Mouse (Mus musculus) R1 (cell line): ENCODE measurements around the gene Fam199x.

Source experiments
- DNase-seq: peaks from one replicate; pipeline ENCODE4 v3.0.0-alpha.2; 2018; ENCODE audit warnings: low read depth, low spot score

The Fam199x gene

DNA sequence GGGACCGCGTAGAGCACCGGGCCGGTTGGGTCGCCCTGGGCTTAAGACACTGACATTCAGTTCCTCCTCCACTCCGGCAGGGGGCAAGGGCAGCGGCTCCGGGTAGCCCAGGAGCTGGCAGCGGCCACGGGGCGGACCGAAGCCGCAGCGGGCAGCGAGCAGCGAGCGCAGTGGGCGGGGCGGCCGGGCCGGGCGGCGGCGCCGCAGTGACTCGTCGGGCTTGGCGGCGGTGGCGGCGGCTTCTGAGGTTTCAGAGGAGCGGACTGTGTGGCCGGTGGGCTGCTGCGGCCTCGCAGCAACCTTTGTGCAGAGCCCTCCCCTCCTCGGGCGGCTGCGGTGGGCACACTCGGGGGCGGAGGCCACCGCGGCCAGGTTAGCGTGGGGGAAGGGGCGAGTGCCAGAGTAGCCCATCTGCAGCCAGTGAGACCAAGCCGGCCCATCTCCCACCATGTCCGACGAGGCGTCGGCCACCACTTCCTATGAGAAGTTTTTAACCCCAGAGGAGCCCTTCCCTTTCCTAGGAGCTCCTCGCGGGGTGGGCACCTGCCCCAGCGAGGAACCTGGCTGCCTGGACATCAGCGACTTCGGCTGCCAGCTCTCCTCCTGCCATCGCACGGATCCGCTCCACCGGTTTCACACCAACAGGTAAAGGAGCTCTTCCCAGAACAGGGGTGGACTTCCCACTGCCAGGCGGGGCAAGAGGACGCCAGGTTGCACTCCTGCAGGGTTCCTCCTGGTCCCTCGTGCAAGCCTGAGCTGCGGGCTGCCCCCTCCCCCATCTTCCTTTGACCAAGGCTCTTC, at the start of gene Fam199x:
Gene Fam199x (plus strand): TSS at position 170 of the 801 bp plus-strand sequence.
- peak; percentile 57 for DNase-seq

- peak; percentile 61 for DNase-seq
These were observed 34.2 kb upstream of the Fam199x start for GRCm38 (mm10) chrX:137015099-137015709.

- no peak for DNase-seq
These were observed 31.7 kb upstream of the Fam199x start for GRCm38 (mm10) chrX:137017668-137018067.

DNA sequence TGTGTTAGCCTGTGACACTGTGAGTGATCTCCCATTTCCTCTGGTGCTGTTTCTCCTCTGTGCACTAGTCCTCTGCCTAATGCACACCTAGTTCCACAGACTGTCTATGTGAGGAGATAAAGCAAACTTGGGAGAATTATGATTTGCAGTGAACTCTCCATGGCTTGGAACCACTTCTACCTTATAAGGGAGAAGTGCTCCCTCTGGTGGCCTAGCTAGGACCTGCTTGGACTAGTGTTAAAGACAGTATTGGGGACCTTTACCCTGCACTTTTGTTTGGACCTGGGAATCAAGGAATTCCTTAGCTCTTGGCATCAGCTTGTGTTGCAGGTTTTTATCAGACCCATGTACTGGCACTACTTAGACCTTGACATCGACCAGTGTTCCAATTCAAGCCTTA, 30.1 kb upstream of the Fam199x start:
- peak; percentile 77 for DNase-seq

DNA sequence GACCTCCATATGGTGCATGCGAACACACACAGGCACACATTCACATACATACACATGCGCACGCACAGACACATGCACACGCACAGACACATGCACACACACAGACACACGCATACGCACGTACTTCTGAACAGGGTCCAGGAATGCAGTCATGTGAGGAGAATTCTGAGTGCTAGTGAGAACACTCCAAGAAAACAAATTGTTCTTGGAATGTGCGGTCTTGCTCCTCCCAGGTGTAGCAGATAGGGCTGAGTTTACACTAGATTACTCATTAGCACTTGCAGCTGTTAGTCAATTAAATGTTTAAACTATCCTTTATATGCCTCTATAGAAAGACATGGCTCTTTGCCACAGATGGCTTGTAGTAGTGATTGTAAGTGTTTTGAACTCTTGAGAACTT, 18.5 kb upstream of the Fam199x start:
- peak; percentile 12 for DNase-seq

DNA sequence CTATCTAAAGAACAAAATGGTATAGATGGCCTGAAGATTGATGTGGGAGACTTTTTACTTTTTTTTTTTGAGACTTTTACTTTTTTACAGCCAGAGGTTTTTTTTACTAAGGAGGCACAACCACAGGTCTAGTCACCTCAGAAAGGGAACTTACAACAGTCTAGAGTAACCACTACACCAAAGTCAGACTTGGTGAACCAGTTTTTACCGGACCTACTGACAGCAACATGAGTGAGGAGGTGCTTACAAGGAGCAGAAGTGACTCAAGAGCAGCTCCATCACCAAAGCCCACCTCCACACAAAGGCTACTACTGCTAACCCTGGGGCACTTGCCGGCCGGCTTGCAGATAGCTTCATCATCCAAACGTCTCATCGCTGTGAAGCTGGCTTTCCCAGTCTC, 17.7 kb upstream of the Fam199x start:
- DNase-seq = no peak

- DNase-seq = peak; percentile 84
These were observed 15.1 kb upstream of the Fam199x start for GRCm38 (mm10) chrX:137034322-137034721.

DNA sequence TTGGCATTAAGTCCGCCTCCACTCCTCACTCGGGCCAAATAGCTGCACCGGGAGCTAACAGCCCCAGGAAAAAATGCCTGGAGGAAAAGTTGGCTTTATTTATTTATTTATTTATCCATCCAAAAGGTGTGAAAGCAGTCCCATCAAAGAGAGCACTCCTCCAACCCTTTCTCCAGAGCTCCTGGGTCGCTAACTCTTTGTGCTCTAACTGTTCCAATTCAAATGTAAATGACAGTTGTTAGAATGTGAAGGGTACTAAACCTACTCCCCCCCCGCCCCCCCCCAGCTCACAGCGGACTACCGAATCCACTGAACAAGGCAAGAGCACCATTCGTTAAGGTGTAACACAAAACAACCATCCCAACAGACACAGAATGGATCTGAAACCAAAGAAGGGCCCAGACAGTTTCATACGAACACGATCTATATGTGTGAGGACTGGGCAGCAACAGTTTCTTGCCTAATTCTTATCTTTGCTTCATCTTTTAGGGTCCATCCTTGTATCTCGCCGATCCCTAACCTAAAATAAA, 11.9 kb upstream of the Fam199x start:
- DNase-seq = peak; percentile 87

DNA sequence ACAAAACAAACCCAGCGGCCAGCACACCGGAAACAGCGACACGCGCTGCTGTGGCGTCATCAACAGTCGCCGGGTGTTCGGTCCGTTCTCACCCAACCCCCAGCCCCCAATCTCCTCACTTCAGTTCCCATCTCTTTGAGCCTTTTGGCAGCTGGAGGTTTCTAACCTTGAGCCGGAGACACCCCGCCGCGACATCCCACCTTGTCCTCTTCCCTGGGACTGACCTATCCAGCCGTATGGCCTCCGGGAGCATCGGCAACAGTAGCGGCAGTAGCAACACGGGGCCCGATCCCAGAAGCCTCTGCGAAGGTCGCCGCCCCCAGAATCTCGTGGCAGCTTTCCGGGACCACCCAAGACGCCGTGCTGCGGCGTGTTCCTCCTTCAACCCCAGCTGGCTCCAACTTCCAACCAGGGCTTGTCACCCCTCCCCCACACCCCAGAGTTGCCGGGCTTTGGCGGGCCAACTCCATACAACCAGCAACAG, 11.4 kb upstream of the Fam199x start, which contains the start of gene Slc25a53:
Gene Slc25a53 (minus strand): TSS at position 303 of the 484 bp plus-strand sequence.
- DNase-seq = peak; percentile 89

GRCm38 (mm10) chrX:137038502-137038901, 10.9 kb upstream of the Fam199x start:
- peak; percentile 4 for DNase-seq

GRCm38 (mm10) chrX:137049060-137049424, 352 bp upstream of the Fam199x start:
- DNase-seq = no peak

DNA sequence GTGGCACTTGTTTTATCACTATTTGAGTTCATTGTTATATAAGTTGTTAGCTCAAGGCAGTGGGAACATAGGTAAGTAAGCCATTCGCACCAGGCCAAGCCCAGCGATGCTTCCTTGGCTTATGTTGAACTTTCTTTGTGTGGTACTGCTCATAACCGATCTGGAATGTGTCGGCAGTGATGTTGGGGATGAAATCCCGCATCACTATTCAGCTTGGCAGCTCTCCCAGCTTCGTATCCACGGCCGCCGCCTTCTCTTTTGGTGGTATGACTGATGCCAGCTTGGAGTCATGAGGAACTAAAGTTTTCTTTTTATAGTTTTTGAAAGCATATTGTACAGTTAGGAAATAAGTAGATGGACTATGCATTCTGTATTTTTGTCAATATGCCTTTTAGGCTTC, 13.8 kb downstream of the Fam199x start:
- DNase-seq = no peak

DNA sequence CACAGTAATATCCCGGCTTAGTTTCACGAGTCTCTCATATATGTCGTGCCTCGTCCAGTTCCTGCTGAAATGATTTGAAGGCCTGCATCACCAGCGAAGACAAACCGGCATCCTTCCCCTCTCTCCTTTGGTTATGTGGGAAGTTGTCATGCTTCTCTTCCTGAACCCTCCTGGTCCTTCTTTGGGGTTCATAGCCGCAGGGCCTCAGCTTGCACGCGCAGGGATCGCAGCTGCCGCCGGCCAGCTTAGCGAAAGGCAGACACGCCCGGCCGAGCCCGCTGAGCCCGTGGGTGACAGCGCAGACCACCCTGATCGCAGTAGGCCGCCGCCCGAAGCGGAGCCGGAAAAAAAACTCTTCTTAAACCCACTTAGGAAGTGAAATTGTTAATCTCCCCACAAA, 55.1 kb downstream of the Fam199x start:
- no peak for DNase-seq

- no peak for DNase-seq
These were observed 57.1 kb downstream of the Fam199x start for GRCm38 (mm10) chrX:137106498-137106897.

DNA sequence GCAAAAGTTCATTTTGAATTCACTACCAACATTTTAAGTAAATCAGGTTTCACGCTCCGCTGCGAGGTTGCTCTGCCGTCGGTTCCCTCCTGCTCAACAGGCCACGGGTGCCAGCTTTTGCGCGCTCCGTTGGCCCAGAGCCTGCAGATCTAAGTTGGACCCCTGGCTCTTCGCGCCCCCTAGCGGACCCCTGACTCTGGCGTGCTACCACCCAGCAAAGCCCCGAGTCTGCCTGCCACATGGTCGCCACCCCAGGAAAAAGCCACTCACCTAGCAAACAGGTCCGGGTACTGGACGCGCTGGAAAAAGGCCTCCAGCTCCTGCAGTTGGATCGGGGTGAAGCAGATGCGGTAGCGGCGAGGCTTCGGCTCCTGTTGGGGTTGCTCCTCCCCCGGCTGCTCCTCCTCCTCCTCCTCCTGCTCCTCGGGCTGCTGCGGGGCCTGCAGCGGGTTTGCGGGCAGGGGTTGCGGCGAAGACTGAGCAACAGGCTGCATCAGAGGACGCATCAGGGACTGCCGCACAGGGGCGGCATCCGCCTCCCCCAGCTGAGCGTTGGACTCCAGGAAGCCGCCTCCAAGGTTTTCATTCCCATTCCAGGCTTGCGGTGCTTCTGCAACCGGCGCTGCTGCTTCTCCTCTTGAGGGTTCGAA, 68.8 kb downstream of the Fam199x start:
- DNase-seq = peak; percentile 84

- peak; percentile 50 for DNase-seq
These were observed 70.5 kb downstream of the Fam199x start for GRCm38 (mm10) chrX:137119675-137120423.

DNA sequence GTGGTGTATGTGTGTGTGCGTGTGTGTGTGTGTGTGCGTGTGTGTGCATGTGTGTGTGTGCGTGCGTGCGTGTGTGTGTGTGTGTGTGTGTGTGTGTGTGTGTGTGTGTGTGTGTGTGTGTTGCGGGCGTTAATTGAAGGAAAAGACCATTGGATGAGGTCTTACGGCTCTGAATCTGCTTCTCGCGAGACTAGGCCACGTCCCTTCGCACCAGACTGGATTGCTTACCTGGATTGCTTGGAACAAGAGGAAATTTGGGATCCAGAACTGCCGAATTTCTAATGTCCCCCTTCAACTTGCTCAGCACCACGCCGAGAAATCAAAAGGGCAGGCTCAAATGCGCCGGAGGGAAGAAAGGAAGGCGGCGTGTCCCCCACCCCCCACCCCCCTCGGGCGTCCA, 72.3 kb downstream of the Fam199x start, which contains the start of gene Esx1:
Gene Esx1 (minus strand): TSS at position 366 of the 400 bp plus-strand sequence.
- peak; percentile 43 for DNase-seq

GRCm38 (mm10) chrX:137127542-137127941, 78.1 kb downstream of the Fam199x start:
- no peak for DNase-seq
